Mouse (Mus musculus) megakaryocyte-erythroid progenitor cell, adult 5-6 weeks (primary cell): Measurements from ENCODE around the gene Safb. TPM values are rescaled to one million over a fixed set of nuclear protein-coding genes. Genes with fewer than 3 reads are reported as not detected.
"Not testable (repeated sequence)": the region's sequence is repeated elsewhere in the genome, so short reads cannot be mapped to it uniquely, and the experiment has no call there.

Experiments used
- ATAC-seq: replicated peaks from 2 replicates; pipeline ENCODE4 v1.8.0; 2016; ENCODE audit warnings: mild to moderate bottlenecking, inconsistent platforms; ENCODE audit not compliant: severe bottlenecking, poor library complexity, low FRiP score, low TSS enrichment
- total RNA-seq, 2 experiments: library from RNA; stranded (forward) in 1 of 2; stranded (reverse) in 1 of 2; fragments of 200-1000, 215-1000 nt in 1 of 2; fragments of >200 nt in 1 of 2; fragmentation: Nextera tagmentation in 1 of 2; gene quantifications; 2 replicates each; pipeline ENCODE4 v1.2.3; 2014 to 2017

Gene Safb
- total RNA-seq, 2 experiments from 2014 or later = 103 to 171 TPM

DNA sequence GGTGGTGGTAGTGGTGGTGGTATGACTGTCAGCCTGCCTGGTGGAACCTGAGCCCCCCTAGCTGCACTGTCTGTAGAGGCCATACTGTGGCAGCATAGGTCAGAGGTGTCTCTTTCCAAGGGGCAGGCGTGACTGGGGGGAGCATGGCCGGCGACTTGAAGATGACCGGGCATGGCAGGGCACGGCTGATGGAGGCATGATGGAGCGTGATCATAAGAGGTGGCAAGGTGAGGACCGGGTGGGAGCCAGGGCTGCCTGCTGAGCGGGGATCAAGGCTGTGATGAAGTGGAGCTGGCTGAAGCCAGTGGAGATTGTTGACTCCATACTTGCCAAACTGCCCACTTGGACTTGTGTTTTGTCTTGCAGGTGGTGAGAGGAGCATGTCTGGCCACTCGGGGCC, 20.8 kb downstream of the Safb start:
- no peak for ATAC-seq

DNA sequence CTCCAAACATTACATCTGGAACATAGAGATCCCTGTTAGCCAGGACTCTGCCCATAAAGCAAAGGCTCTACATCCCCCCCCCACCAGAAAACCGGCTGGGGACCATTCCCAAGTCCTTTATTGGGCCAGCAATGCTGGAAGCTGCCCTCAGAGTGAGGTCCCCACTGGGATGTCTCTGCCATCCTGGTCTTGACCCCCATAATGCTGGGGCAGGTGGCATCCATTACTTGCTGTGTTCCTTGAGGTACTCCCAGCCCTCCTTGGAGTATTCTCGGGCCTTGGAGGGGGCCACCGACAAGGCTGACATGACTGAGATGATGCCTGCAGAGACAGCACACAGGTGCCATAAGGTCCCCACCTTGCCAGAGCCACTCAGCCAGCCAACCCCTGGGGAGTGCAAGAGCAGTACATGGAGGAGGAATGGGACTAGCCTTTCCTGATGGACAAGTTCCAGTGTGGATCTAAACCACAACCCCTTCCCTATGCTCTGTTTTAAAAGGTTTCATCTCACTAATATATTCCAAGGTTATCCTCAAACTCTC, 23.0 kb downstream of the Safb start:
- no peak for ATAC-seq

- no peak for ATAC-seq
Observed at GRCm38 (mm10) chr17:56608699-56609098, 24.1 kb downstream of the Safb start.

DNA sequence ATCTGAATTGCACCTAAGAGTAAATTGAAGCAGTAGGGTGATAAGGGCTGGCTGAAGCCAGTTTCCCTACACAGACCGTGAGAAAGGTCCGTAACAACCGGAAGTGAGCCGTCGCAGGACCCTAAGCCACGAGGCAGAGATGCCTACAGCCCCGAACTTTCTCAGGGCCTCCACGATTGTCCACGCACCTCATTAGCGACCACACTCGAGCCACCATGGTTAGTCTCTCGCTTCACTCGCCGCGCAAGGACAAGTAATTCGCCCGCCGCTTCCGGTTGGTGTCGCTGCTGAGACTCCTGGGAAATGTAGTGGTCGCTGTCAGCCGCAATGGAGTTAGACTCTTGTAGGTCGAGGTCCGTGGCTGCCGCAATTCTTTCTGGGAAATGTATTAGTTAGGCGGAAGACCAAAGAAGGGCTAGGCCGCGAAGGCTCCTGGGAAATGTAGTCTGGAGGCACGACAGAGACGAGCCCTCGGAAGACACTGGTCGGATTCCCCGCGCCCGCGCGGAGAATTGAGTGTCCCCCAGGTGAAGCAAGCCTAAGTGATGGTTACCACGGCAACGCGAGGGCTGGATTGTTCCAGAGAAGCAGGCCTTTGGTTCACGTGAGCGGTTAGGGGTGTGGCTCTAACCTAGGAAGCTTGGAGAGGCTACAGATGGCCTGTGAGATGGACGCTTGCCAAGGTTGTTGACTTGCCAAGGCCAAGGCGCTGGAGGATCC, 25.0 kb downstream of the Safb start, which contains the start of gene 2410015M20Rik:
Gene 2410015M20Rik (minus strand): TSS at position 320 of the 720 bp plus-strand sequence.
- peak; percentile 68 for ATAC-seq

DNA sequence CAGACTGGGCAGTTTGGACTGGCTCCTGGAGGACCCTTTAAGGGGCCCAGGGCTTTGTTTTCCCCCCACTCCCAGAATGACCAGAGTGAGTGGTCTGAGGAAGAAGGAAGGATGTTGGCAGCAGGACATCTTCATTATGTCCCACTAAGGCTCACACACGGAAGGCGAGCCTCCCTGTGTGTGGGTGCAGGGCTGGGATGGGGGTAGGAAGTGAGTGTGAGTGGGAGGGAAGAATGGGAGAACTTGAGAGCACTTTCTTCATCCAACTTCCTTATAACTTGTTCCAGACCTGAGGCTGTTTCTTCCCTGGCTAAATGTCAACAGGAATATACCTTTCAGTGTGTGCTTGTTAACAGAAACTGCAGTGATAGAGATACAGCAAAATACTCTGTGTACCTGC, 26.7 kb downstream of the Safb start:
- ATAC-seq = no peak

DNA sequence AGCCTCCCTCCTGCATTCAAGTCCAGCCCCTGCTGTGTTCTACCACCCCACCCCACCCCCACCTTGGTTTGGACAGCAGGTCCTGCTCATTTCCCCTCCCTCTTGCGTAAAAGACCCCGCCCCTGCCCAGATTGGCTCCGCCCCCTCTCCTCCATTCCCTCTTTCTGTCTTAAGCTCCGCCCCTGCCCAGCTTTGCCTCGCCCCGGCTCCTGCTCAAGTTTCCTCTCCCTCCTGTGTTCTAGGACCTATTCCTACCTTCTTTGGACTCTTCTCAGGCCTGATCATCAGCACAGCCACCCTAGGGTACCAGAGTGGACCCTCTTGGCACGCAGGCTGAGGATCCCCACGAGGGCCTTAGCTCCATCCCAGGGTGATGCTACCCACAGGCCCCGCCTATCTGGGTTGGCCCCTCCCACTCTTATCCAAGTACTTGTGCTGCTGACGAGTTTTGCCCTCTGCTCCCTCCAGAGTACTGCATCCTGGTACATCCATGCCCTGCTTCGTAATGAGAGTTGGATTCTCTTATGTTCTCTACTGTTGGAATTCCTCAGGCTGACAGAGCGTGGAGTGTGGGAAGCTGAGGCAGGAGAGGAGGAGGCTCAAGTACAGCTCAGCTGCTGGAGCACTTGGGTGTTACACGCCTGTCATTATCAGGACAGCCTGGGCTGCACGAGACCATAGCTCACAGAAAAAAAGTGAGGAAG, 27.4 kb downstream of the Safb start:
- peak; percentile 22; the same call in 1 of the 2 replicates for ATAC-seq

GRCm38 (mm10) chr17:56612565-56612939, 27.9 kb downstream of the Safb start:
- not testable (repeated sequence) for ATAC-seq

DNA sequence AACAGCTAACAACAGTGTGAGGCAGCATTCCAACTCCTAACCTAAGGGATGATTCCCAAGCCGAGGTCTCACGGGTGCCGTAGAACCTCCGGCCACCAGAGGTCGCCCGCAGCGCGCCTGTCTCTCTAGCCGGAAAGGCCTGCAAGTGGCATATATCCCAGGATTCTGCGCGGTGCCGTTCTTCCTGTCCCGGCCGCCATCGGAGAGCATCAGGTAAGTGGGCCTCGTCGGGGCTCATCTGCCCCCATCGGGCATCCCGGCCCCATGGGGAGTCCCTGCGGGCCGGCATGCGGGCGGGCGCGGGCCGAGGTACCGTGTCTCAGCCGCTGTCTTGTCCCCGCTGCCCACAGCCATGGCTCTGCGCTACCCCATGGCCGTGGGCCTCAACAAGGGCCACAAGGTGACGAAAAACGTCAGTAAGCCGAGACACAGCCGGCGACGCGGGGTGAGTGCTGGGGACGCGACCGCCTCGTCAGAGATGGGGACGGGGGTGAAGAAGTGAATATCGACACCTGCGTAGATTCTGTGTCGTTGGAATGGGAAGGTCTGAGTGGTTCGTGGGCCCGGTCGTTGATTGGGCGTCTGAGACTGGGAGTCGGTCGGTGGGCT, 28.7 kb downstream of the Safb start, which contains the start of gene Rpl36:
Gene Rpl36 (plus strand): TSS at position 181 of the 609 bp plus-strand sequence.
- ATAC-seq = peak; percentile 39

DNA sequence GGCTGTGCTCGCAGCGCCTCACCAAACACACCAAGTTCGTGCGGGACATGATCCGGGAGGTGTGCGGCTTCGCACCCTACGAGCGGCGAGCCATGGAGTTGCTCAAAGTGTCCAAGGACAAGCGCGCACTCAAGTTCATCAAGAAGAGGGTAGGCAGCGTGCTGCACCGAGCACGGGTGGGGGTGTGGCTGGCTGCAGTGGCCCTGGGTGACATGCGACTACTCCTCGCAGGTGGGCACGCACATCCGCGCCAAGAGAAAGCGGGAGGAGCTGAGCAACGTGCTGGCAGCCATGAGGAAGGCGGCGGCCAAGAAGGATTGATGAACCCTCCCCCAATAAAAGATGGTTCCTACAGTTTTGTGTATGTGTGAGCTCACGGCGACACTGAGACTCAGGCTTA, 29.3 kb downstream of the Safb start:
- ATAC-seq = not testable (repeated sequence)

DNA sequence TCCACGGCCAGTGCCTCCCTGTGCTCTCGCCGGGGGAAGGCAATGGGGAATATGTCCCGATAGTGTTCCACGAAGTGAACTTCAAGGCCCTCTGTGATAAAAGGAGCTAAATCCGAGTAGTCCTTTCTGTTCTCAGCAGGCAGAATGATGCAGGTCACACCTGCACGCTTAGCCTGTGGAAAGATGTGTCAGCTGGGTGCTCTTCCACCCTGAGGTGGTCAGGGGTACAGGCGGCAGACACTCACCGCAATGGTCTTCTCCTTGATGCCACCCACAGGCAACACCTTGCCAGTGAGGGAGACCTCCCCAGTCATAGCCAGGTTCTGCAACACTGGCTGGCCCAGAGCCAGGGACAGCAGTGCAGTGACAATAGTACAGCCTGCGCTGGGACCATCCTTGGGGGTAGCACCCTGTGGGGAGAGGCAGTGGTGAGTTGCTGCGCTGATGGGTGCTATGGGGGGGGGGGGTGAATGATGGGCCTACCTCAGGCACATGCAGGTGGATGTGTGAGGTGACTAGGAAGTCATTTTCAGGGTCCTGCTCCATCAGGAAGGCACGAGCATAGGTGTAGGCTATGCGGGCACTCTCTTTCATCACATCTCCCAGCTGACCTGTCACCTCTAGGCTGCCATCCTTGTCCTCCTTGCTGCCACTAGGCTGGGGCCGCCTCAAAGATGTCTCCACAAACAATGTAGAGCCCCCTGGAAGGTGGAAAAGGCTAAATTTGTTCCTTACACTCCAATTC, 29.9 kb downstream of the Safb start:
- no peak for ATAC-seq

DNA sequence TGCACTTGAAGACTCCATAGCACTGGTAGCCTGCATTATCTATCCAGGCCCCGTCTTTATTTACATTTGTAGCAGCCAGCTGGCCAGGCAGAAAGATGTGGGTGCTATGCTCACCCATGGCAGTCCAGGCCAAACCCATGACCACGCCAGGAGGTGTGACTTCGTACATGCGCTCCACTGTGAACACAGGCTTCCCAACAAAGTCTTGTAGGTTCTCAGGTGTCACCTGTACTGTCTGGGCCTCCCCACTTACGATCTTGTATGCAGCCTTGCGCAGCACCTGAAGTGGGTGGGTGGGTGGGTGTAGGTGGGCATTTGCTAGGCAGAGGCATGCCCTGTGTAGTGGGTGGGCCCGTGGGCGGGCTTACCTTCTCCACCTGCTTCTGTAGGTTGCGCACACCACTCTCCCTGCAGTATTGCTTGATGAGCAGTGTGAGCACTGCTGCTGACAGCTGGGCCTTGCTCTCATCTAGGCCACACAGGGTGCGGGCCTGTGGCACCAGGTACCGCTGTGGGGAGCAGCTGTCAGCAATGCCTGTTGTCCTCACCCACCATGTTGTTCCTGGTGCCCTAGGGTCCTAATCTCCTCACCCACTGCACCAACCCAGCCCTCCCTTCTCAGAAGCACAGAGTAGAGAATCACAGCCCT, 30.6 kb downstream of the Safb start:
- no peak for ATAC-seq

DNA sequence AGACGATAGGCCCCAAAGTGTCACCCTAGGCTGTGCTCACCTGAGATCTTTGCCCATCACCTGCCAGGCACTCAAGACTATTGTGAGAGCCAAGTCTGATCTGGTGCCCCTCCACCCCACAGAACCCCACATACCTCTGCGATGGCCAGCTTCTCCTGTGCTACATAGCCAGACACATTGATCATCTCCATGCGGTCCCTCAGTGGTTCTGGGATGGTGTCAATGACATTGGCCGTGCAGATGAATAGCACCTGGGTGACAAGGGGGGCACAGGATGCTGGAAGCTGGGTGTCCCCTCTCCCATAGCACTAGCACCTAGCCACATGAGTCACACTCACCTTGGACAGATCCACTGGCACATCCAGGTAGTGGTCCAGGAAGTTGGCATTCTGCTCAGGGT, 31.2 kb downstream of the Safb start:
- no peak for ATAC-seq

- ATAC-seq = no peak
Observed at GRCm38 (mm10) chr17:56616725-56617124, 32.1 kb downstream of the Safb start.

DNA sequence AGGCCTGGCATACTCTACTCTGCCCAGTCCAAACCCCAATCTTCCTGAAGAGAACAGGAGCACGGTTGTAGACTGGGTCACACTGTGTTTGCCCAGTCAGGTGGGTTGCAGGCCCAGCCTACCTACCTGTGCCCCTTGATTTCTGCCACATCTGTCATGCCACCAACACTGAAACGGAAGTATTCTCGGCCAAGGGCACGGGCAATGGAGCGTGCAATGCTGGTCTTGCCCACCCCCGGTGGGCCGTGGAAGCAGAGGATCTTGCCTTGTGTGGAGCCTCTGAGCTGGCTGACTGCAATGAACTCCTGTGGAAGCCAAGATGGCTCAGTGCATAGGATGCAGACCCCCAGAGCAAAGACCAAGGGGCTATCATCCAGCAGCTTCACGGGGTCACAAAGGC, 33.0 kb downstream of the Safb start:
- no peak for ATAC-seq

- ATAC-seq = peak; percentile 28; the same call in 1 of the 2 replicates
Observed at GRCm38 (mm10) chr17:56625495-56625894, 40.9 kb downstream of the Safb start.

DNA sequence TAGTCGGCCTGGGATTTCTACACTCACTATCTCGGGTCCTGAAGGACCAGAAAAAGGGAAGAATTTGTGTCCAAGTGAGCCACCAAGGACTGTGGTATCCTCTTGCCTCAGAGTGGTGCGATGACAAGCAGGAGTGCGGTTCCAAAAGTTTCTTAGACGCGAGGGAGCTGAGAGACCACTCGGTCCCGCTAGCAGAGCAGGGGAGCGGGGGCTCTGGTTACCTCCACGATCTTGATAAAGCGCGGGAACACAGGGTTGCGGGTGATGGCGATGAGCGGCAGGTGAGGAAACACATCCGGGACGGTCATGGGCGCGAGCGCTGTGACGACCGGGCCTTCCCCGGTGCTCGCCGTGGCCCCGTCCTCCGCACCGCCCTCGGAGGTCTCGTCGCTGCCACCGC, 41.6 kb downstream of the Safb start:
- no peak for ATAC-seq

DNA sequence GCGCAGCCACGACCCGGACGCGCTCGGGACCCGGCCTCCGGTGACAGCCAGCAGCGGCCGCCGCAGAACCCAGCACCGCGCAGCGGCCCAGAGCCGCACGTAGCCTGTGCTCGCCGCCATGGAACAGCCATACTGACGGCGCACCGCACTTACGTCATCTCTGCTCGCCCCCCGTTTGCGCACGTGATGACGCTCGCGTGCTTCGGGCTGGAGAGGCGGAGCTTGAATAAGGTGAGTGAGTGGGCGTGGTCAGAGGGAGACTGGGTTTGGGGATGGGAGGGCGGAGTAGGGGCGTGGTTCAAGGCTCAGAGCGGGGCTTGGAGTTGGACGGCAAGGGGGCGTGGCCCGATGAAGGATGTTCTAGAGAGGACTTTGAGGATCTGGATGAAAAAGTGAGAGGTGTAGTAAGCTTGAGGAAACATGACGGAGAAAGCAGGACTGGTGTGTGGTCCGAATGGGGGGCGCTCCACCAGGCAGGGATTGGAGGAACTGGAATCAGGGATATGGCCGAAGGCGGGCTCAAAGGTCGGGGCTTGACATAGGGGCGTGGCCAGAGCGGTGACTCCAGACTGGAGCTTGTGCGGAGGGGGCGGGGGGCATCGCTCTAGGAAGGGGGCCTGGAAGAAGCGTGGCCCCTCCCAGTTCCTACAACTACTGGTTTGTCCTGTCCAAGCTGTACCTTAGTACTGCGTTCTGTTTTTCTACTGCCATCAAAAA, 42.3 kb downstream of the Safb start, which contains the start of gene Lonp1:
Gene Lonp1 (minus strand): TSS at position 134 of the 717 bp plus-strand sequence.
- ATAC-seq = peak; percentile 87

- ATAC-seq = peak; percentile 5; the same call in 1 of the 2 replicates
Observed at GRCm38 (mm10) chr17:56627530-56628277, 43.1 kb downstream of the Safb start, which contains the start of gene Catsperd. Gene Catsperd, plus strand, starts transcription at chr17:56628143.
